21 mouse cellular contexts compared by ENCODE assay signal in genomic region chr9:84673327-84673726, GRCm38 (mm10).
DNase-seq lines count a peak whose midpoint lies in the region; ATAC-seq lines count a peak whose summit lies in the region.
"Had no signal": no experiment of that assay in that cellular context is flagged by ENCODE, and none has a peak within 500 bp of the region (broad histone marks: within the 10 kb centered on the region; RNA-seq: fewer than 3 reads in every experiment).

No protein-coding gene starts in this region.

- H3K27ac ChIP-seq in intestine, embryonic 16.5 days (ENCODE audit: low read length): no peak overlapping the region
- H3K27ac ChIP-seq: heart, adult 2 months; neural tube, embryonic 12.5 days had no signal

- H3K9ac ChIP-seq in intestine, embryonic 16.5 days (ENCODE audit: low read depth, low read length): no peak overlapping the region
- H3K9ac ChIP-seq: forebrain, postnatal 0 days; neural tube, embryonic 12.5 days had no signal

- H3K27me3 ChIP-seq in intestine, embryonic 16.5 days (replicated peaks; ENCODE audit: control insufficient read depth, insufficient read depth, low read length): no peaks in the 10 kb centered on the region
- H3K27me3 ChIP-seq: CH12.LX; neural tube, embryonic 12.5 days had no signal

- 48% methylated on average over 3 of the region's 3 CpGs for WGBS in intestine, embryonic 16.5 days

- H3K4me2 ChIP-seq in intestine, embryonic 16.5 days (ENCODE audit: low read depth, low read length): no peak overlapping the region
- H3K4me2 ChIP-seq: liver, embryonic 11.5 days; midbrain, embryonic 11.5 days; neural tube, embryonic 12.5 days had no signal

- no peaks in the 10 kb centered on the region for H3K9me3 ChIP-seq in intestine, embryonic 16.5 days (ENCODE audit: control insufficient read depth, low read length)
- H3K9me3 ChIP-seq: neural tube, embryonic 12.5 days had no signal

- no peak for ATAC-seq in intestine, embryonic 16.5 days
- ATAC-seq: forebrain, postnatal 0 days; inflammation-experienced regulatory T-cells, adult 6 months had no signal

- DNase-seq in embryo, embryonic 10.5 days (ENCODE audit: low spot score): peak; percentile 4
- no peak for DNase-seq in embryo, embryonic 9.5 days (ENCODE audit: extremely low spot score)
- peak; percentile 29 for DNase-seq in kidney, postnatal 10 days
- DNase-seq in kidney, adult 11 months: no peak
- peak; percentile 3 for DNase-seq in urinary bladder, postnatal 14 days (ENCODE audit: low spot score)
- DNase-seq in urinary bladder, adult 2 months (ENCODE audit: low spot score): no peak
- DNase-seq in lung, postnatal 10 days: no peak
- DNase-seq: adrenal gland, postnatal 25 days; cerebellum, adult 8-10 months; forebrain, postnatal 0 days; gastrocnemius, postnatal 10 days; heart, adult 2 months; lung, adult 2 months; lung, postnatal 4 days; right cerebral cortex, postnatal 14 days had no signal

- H3K36me3 ChIP-seq in intestine, embryonic 16.5 days (ENCODE audit: control insufficient read depth, insufficient read depth, low read length): no peaks in the 10 kb centered on the region
- H3K36me3 ChIP-seq: neural tube, embryonic 12.5 days had no signal

- H3K4me3 ChIP-seq in intestine, embryonic 16.5 days (ENCODE audit: low read length): no peak overlapping the region
- H3K4me3 ChIP-seq: heart, adult 2 months; neural tube, embryonic 12.5 days had no signal

- H3K4me1 ChIP-seq in intestine, embryonic 16.5 days (ENCODE audit: control insufficient read depth, insufficient read depth, low read length): no peaks in the 10 kb centered on the region
- H3K4me1 ChIP-seq: neural tube, embryonic 12.5 days had no signal

Comparison
In these comparisons a context has a peak if more than half of its experiments do, and no peak if none do; other contexts are left out.
1. DNase-seq: peak in embryo, embryonic 10.5 days (single experiment), kidney, postnatal 10 days (single experiment) and urinary bladder, postnatal 14 days (single experiment); none in embryo, embryonic 9.5 days (single experiment), kidney, adult 11 months (single experiment), urinary bladder, adult 2 months (single experiment) and lung, postnatal 10 days (single experiment).